Mouse (Mus musculus) megakaryocyte progenitor cell, adult 5-6 weeks (primary cell): ENCODE measurements around the gene Kif6. TPM values are rescaled to one million over a fixed set of nuclear protein-coding genes. Genes with fewer than 3 reads are reported as not detected.

Experiments used
- ATAC-seq: replicated peaks from 2 replicates; pipeline ENCODE4 v1.8.0; 2016; ENCODE audit warnings: mild to moderate bottlenecking, moderate TSS enrichment, inconsistent platforms; ENCODE audit not compliant: poor library complexity
- total RNA-seq, 2 experiments: library from RNA; stranded (forward) in 1 of 2; stranded (reverse) in 1 of 2; fragments of 157-497, 149-512 nt in 1 of 2; fragments of 200-1000 nt in 1 of 2; gene quantifications; 2 replicates each; pipeline versions ENCODE4 v1.2.3 to v1.2.4; 2015 to 2017

Gene Kif6
- total RNA-seq, 2 experiments from 2014 or later: not detected

GRCm38 (mm10) chr17:49831745-49832144 is 216.8 kb downstream of the Kif6 start:
- no peak for ATAC-seq

GRCm38 (mm10) chr17:49834044-49834545 is 219.2 kb downstream of the Kif6 start:
- ATAC-seq: no peak

- ATAC-seq: no peak
These were observed 222.5 kb downstream of the Kif6 start for GRCm38 (mm10) chr17:49837417-49837816.

GRCm38 (mm10) chr17:49839243-49839642 is 224.3 kb downstream of the Kif6 start:
- no peak for ATAC-seq

GRCm38 (mm10) chr17:49851210-49851609 is 236.3 kb downstream of the Kif6 start:
- ATAC-seq: no peak

GRCm38 (mm10) chr17:49852183-49852582 is 237.2 kb downstream of the Kif6 start:
- ATAC-seq: no peak

- no peak for ATAC-seq
These were observed 240.8 kb downstream of the Kif6 start for GRCm38 (mm10) chr17:49855785-49856184.

GRCm38 (mm10) chr17:49860057-49860816 is 245.3 kb downstream of the Kif6 start:
- ATAC-seq: no peak

GRCm38 (mm10) chr17:49863597-49863996 is 248.7 kb downstream of the Kif6 start:
- no peak for ATAC-seq

- peak; percentile 88 for ATAC-seq
These were observed 250.7 kb downstream of the Kif6 start for GRCm38 (mm10) chr17:49865604-49866003.

- no peak for ATAC-seq
These were observed 251.8 kb downstream of the Kif6 start for GRCm38 (mm10) chr17:49866653-49867215.

- no peak for ATAC-seq
These were observed 252.6 kb downstream of the Kif6 start for GRCm38 (mm10) chr17:49867321-49868137.

GRCm38 (mm10) chr17:49869246-49869645 is 254.3 kb downstream of the Kif6 start:
- ATAC-seq: no peak

GRCm38 (mm10) chr17:49872305-49872704 is 257.4 kb downstream of the Kif6 start:
- no peak for ATAC-seq

- ATAC-seq: no peak
These were observed 259.8 kb downstream of the Kif6 start for GRCm38 (mm10) chr17:49874746-49875145.

GRCm38 (mm10) chr17:49875401-49875800 is 260.5 kb downstream of the Kif6 start:
- no peak for ATAC-seq

- no peak for ATAC-seq
These were observed 261.2 kb downstream of the Kif6 start for GRCm38 (mm10) chr17:49875939-49876651.

- peak; percentile 84 for ATAC-seq
These were observed 266.2 kb downstream of the Kif6 start for GRCm38 (mm10) chr17:49880919-49881744.

- no peak for ATAC-seq
These were observed 266.9 kb downstream of the Kif6 start for GRCm38 (mm10) chr17:49881796-49882195.

- ATAC-seq: no peak
These were observed 268.3 kb downstream of the Kif6 start for GRCm38 (mm10) chr17:49883136-49883755.
